Mouse (Mus musculus): ENCODE results near the gene Gm9821. TPM values are rescaled to one million over a fixed set of nuclear protein-coding genes. Genes with fewer than 3 reads are reported as not detected.

Gm9821 gene
- polyA plus RNA-seq, 1 experiment from 2014 or later, result not detected

DNA sequence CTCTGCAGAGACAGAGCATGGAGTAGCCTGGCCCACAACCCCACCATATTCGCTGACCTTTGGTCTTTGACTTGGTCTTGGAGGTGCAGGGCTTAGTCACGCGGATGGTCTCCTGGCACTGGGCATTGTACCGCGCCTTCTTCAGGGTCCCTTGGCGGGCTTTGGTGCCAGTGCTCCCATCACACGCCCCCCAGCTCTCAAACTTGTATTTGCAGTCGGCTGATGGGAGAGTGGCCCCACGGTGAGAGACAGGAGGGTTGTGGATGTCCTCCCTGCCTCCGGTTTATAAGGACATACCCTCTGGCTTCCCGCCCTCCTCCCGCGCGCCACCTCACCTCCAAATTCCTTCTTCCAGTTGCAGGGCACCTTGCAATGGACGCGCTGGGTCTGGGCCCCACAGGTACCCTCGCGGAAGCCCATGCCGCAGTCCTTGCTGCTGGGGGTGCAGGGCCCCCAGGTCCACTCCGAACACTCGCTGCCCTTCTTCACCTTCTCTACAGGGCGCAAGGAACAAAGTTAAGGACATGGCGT lies 14.7 kb upstream of the Gm9821 start:
- no peaks in the 10 kb centered on the region for H3K9me3 ChIP-seq (replicated peaks; ENCODE audit: control insufficient read depth, low read length, poor library complexity, severe bottlenecking)
- H3K9ac ChIP-seq (ENCODE audit: low read depth, low read length), result peak overlapping the region; percentile 70
- peaks cover under 1% of the 10 kb centered on the region for H3K36me3 ChIP-seq (ENCODE audit: control insufficient read depth, insufficient read depth, low read length)
- WGBS, result 3% methylated on average over 23 of the region's 23 CpGs
- H3K27me3 ChIP-seq (ENCODE audit: control insufficient read depth, insufficient read depth, low read depth, low read length), result no peaks in the 10 kb centered on the region; the same call in 1 of the 2 replicates
- peak overlapping the region; percentile 67 for H3K27ac ChIP-seq (ENCODE audit: low read length)
- 0 out of 2 replicates have a peak, but pooled peaks have one; percentile 23 for ATAC-seq
- H3K4me3 ChIP-seq (ENCODE audit: low read depth, low read length), result peak overlapping the region; percentile 50
- peak overlapping the region; percentile 75 for H3K4me2 ChIP-seq (ENCODE audit: low read length)
- peaks cover 16% of the 10 kb centered on the region for H3K4me1 ChIP-seq (ENCODE audit: control insufficient read depth, insufficient read depth, low read length)

DNA sequence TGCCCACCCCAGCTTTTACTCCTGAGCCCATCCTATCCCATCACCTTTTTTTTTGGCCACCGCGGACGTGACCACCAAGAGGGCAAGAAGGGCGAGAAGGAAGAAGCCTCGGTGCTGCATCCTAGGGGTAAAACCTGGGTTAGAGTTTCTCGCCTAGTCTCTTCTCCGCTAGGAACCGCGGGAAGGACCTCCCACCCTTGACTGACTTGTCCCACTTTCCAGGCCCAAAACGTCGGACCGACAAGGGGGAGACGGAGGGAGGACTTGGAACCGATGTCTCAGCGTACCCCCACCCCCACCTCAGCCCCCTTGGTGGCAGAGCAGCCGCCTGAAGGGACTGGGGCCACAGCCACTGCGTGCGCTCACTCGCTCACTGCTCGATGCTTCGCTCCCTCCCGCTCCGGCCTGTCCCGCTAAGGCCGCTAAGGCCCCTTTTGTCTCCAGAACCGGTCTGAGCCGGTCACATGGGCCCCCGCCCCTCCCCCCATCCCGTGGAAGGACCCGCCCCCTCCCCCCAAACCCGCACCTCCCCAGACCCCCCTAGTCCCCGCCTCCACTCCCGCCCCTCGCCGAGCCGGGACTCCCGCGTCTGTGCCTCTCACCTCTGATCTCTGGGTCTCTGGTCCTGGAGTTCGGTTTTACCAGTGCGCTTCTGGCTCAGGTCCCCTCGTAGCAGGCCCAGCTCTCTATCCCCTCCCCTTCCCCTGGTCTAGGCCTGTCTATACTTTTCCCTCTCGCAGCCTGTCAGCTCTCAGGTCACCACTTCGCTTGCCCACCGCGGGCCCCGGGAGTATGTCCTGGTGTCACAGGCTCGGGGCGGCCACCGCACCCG lies 14.0 kb upstream of the Gm9821 start:
- WGBS, result 1% methylated on average over 45 of the region's 50 CpGs
- Histone ChIP-seq H3K4me3 (ENCODE audit: low read depth, low read length) (peak overlapping the region; percentile 50), H3K36me3 (ENCODE audit: control insufficient read depth, insufficient read depth, low read length) (peaks cover 5% of the 10 kb centered on the region), H3K9me3 (replicated peaks; ENCODE audit: control insufficient read depth, low read length, poor library complexity, severe bottlenecking) (no peaks in the 10 kb centered on the region), H3K4me2 (ENCODE audit: low read length) (peak overlapping the region; percentile 75), H3K4me1 (ENCODE audit: control insufficient read depth, insufficient read depth, low read length) (peaks cover 16% of the 10 kb centered on the region), H3K27ac (ENCODE audit: low read length) (peak overlapping the region; percentile 67), H3K9ac (ENCODE audit: low read depth, low read length) (peak overlapping the region; percentile 70), H3K27me3 (ENCODE audit: control insufficient read depth, insufficient read depth, low read depth, low read length) (no peaks in the 10 kb centered on the region; the same call in 1 of the 2 replicates)
- ATAC-seq, result peak; percentile 46

DNA sequence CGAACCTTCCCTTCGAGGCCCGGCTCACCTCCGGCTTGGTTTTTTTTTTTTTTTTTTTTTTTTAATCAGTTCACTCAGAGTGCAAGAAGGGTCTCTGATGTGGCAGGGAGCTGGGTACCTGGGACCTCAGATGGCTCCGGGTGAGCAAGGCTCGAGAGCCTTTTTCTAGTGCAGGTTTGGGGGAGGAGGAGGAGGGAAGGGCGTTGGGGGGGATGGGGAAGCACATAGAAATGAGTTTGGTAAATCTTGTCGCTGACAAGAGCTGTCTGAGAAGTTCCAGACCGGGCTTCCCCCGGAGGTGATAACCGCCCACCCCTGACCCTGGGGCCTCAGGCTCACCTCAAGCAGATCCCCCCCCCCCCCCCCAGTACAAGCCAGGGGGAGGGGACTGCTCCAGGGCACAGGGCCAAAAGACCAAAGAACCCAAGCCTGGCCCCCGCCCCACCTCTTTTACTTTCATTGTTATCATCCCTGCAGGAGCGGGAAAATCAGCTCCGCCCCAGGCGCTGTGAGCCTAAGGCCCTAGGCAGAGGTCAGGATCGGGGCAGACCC lies 13.3 kb upstream of the Gm9821 start, which contains the start of gene Mdk:
TSS of gene Mdk (minus strand) at position 138 of the 552 bp plus-strand sequence.
- ATAC-seq, result no peak
- 6% methylated on average over 16 of the region's 16 CpGs for WGBS
- H3K4me1 ChIP-seq (ENCODE audit: control insufficient read depth, insufficient read depth, low read length), result peaks cover 16% of the 10 kb centered on the region
- no peaks in the 10 kb centered on the region for H3K9me3 ChIP-seq (replicated peaks; ENCODE audit: control insufficient read depth, low read length, poor library complexity, severe bottlenecking)
- no peaks in the 10 kb centered on the region; the same call in 1 of the 2 replicates for H3K27me3 ChIP-seq (ENCODE audit: control insufficient read depth, insufficient read depth, low read depth, low read length)
- peak within 1 kb of the TSS; percentile 70 for H3K9ac ChIP-seq (ENCODE audit: low read depth, low read length)
- peak within 1 kb of the TSS; percentile 67 for H3K27ac ChIP-seq (ENCODE audit: low read length)
- H3K4me2 ChIP-seq (ENCODE audit: low read length), result peak within 1 kb of the TSS; percentile 75
- H3K36me3 ChIP-seq (ENCODE audit: control insufficient read depth, insufficient read depth, low read length), result peaks cover 8% of the 10 kb centered on the region
- H3K4me3 ChIP-seq (ENCODE audit: low read depth, low read length), result peak within 1 kb of the TSS; percentile 50

DNA sequence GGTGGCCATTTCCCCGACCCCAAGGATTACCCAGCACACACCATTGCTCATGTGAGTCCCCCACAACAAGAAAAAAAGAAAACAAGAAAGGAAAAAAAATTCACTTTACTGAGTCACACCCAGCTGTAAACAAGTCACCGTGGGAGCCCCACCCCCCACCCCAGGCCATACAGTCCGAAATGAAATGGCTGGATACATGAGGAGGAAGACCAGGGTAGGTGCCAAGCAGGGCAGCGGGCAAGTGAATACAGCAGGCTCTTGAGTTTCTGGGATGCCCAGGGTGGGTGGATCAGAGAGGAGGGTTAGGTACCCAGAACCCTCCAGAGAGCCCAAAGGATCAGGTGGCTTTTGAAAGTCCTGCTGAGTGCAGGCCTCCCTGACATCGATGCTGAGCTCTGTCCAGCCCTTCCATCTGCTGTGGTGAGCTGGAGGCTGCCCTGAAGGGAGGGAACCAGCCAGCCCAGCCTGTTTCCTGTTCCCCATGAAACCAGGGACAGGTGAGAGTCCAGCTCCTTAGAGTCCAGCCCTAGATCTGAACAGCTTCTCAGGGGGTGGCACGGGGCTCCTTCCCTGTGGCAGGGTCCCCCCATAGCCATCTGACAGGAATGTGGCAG lies 12.7 kb upstream of the Gm9821 start:
- H3K36me3 ChIP-seq (ENCODE audit: control insufficient read depth, insufficient read depth, low read length), result peaks cover 14% of the 10 kb centered on the region
- H3K27ac ChIP-seq (ENCODE audit: low read length), result no peak overlapping the region
- peaks cover 16% of the 10 kb centered on the region for H3K4me1 ChIP-seq (ENCODE audit: control insufficient read depth, insufficient read depth, low read length)
- no peaks in the 10 kb centered on the region for H3K9me3 ChIP-seq (replicated peaks; ENCODE audit: control insufficient read depth, low read length, poor library complexity, severe bottlenecking)
- no peak overlapping the region for H3K4me2 ChIP-seq (ENCODE audit: low read length)
- 22% methylated on average over 6 of the region's 6 CpGs for WGBS
- no peak for ATAC-seq
- no peak overlapping the region for H3K4me3 ChIP-seq (ENCODE audit: low read depth, low read length)
- no peak overlapping the region for H3K9ac ChIP-seq (ENCODE audit: low read depth, low read length)
- no peaks in the 10 kb centered on the region for H3K27me3 ChIP-seq (ENCODE audit: control insufficient read depth, insufficient read depth, low read depth, low read length)

DNA sequence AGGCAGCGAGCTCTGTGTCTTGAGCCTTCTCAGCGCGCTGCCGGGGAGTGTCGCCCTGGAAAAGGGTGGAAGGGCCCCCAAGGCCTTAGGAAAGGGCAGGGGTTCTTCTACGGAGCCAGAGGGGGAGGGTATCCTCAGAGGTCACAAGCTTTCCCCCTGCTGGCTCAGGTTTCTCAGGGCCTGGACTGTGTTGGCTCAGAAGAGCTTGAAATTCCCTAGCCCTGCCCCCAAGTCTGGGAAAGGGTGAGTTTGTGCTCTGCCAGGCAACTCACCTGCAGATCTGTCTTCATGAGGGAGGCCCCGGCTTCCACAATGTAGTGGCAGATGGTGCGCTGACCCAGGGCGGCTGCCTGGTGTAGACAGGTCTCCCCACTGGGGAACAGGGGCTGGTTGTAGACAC lies 12.0 kb upstream of the Gm9821 start:
- Histone ChIP-seq H3K4me3 (ENCODE audit: low read depth, low read length) (no peak overlapping the region), H3K36me3 (ENCODE audit: control insufficient read depth, insufficient read depth, low read length) (peaks cover 19% of the 10 kb centered on the region), H3K4me2 (ENCODE audit: low read length) (no peak overlapping the region), H3K9ac (ENCODE audit: low read depth, low read length) (no peak overlapping the region), H3K4me1 (ENCODE audit: control insufficient read depth, insufficient read depth, low read length) (peaks cover 16% of the 10 kb centered on the region), H3K27ac (ENCODE audit: low read length) (no peak overlapping the region), H3K27me3 (ENCODE audit: control insufficient read depth, insufficient read depth, low read depth, low read length) (no peaks in the 10 kb centered on the region), H3K9me3 (replicated peaks; ENCODE audit: control insufficient read depth, low read length, poor library complexity, severe bottlenecking) (no peaks in the 10 kb centered on the region)
- no peak for ATAC-seq
- WGBS, result 32% methylated on average over 9 of the region's 9 CpGs

DNA sequence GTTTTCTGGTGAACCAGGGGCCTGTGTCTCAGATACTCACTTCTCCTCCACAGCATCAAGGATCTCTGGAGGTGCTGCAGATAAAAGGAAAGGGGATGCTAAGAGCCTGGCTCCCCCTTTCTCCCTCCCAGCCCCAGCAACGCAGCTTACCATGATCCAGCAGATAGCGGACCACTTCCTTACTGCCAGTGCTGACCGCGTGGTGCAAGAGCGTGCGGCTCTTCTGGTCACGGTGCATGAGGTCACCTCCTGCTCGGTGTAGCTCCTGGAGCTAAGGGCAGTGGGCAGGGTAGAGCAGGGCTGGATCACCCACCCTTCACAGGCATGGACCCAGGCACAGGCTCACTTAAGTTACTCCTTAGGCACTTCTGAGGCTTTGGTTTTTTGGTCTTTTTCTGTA lies 11.5 kb upstream of the Gm9821 start:
- Histone ChIP-seq H3K27ac (ENCODE audit: low read length) (no peak overlapping the region), H3K4me3 (ENCODE audit: low read depth, low read length) (no peak overlapping the region), H3K27me3 (ENCODE audit: control insufficient read depth, insufficient read depth, low read depth, low read length) (no peaks in the 10 kb centered on the region), H3K9ac (ENCODE audit: low read depth, low read length) (no peak overlapping the region), H3K4me1 (ENCODE audit: control insufficient read depth, insufficient read depth, low read length) (peaks cover 16% of the 10 kb centered on the region), H3K4me2 (ENCODE audit: low read length) (no peak overlapping the region), H3K36me3 (ENCODE audit: control insufficient read depth, insufficient read depth, low read length) (peaks cover 19% of the 10 kb centered on the region), H3K9me3 (replicated peaks; ENCODE audit: control insufficient read depth, low read length, poor library complexity, severe bottlenecking) (no peaks in the 10 kb centered on the region)
- 57% methylated on average over 8 of the region's 8 CpGs for WGBS
- no peak for ATAC-seq

DNA sequence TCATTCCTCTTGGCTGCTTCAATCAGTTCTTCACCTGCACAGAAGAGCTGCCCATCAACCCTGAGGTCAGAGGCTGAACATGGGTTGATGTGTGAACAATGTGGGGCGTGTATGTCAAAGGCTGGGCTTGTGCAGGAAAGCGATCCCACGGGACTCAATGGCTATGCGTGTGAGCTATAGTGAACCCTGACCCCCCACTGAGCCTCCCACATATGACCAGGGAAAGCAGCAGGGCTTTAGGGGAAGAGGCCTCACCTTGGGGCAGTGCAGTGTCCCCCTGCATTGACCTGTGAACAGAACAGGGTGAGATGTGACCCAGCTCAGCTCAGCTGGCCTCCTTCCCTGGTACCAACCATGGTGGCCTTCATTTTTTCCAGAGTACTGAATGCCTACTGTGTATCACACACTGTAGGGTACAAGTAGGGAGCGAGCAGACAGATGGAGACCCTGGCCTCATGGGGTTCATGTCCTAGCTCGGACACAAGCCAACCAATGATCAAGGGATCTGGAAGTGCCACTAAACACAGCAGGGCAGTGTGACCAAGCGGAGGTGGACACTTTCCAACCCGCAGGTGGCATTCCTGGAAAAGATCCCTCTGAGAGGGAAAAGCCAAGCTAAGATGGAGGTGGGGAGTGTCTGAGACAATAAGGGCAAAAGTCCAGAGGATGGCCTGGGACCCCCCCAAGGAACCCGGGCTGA lies 10.5 kb upstream of the Gm9821 start:
- H3K4me2 ChIP-seq (ENCODE audit: low read length), result no peak overlapping the region
- no peaks in the 10 kb centered on the region for H3K27me3 ChIP-seq (ENCODE audit: control insufficient read depth, insufficient read depth, low read depth, low read length)
- H3K36me3 ChIP-seq (ENCODE audit: control insufficient read depth, insufficient read depth, low read length), result peaks cover 25% of the 10 kb centered on the region
- no peak overlapping the region for H3K9ac ChIP-seq (ENCODE audit: low read depth, low read length)
- H3K4me1 ChIP-seq (ENCODE audit: control insufficient read depth, insufficient read depth, low read length), result peaks cover 16% of the 10 kb centered on the region
- H3K9me3 ChIP-seq (replicated peaks; ENCODE audit: control insufficient read depth, low read length, poor library complexity, severe bottlenecking), result no peaks in the 10 kb centered on the region
- H3K27ac ChIP-seq (ENCODE audit: low read length), result no peak overlapping the region
- WGBS, result 88% methylated on average over 9 of the region's 9 CpGs
- no peak overlapping the region for H3K4me3 ChIP-seq (ENCODE audit: low read depth, low read length)
- no peak for ATAC-seq

DNA sequence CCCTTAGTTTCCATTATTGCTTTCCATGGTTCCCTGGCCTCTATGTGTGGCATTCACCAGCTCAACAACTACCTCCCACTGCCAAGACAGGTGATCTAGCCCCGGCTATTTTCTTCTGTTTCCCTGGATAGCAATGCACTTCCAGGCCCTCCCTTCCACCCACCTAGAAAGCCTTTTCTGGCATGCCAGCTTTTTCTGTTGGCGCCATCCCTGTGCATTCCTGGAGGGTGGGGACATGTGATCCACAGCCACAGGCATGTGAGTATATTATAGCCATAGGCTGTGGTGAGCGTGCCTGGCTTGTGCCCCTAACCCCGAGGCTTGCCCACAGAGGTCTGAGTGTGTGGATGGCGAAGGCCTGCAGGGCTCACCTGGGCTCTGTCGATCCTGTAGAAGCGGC lies 9.3 kb upstream of the Gm9821 start:
- H3K27ac ChIP-seq (ENCODE audit: low read length), result no peak overlapping the region
- no peak for ATAC-seq
- peaks cover 12% of the 10 kb centered on the region for H3K4me1 ChIP-seq (ENCODE audit: control insufficient read depth, insufficient read depth, low read length)
- no peak overlapping the region for H3K9ac ChIP-seq (ENCODE audit: low read depth, low read length)
- no peaks in the 10 kb centered on the region for H3K27me3 ChIP-seq (ENCODE audit: control insufficient read depth, insufficient read depth, low read depth, low read length)
- no peak overlapping the region for H3K4me2 ChIP-seq (ENCODE audit: low read length)
- H3K9me3 ChIP-seq (replicated peaks; ENCODE audit: control insufficient read depth, low read length, poor library complexity, severe bottlenecking), result no peaks in the 10 kb centered on the region
- H3K4me3 ChIP-seq (ENCODE audit: low read depth, low read length), result no peak overlapping the region
- 87% methylated on average over 7 of the region's 7 CpGs for WGBS
- peaks cover 27% of the 10 kb centered on the region for H3K36me3 ChIP-seq (ENCODE audit: control insufficient read depth, insufficient read depth, low read length)

All from midbrain, embryonic 16.5 days (tissue).